Mouse (Mus musculus): ENCODE measurements at regions not wholly inside any gene's neighbourhood (a gene's known extent, or its start where the extent isn't known, plus 50 kb on each side); places are given as distances from the start of the nearest gene placed in this dataset.

DNA sequence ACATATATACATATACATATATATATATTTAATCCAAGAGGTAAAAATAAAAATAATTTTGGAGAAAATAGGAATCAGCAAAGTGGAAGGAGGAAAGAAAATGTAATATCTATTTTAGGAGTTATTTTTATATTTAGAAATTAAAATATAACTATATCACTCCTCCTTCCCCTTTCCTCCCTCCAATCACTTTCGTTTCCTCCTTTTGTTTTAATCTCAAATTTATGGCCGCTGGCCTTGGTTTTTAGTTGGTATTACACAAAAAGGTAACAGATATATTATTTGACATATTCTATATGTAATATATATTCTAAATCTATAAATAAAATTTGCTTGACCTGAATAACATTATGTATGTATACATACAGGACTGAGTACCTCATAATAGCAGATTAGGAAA, 93.1 kb upstream of the Vegfc start:
- Histone ChIP-seq H3K27ac (no peak overlapping the region), H3K9ac (replicated peaks) (no peak overlapping the region), H3K4me3 (ENCODE audit: insufficient read depth in 1 of 2, low read depth in 2 of 2, low read length in 2 of 2) (no peak overlapping the region), H3K27me3 (ENCODE audit: control insufficient read depth, insufficient read depth, low read length) (no peaks in the 10 kb centered on the region), H3K36me3 (replicated peaks; ENCODE audit: control insufficient read depth, insufficient read depth, low read depth) (no peaks in the 10 kb centered on the region), H3K9me3 (ENCODE audit: control insufficient read depth, low read length) (no peaks in the 10 kb centered on the region), H3K4me2 (ENCODE audit: low read depth) (no peak overlapping the region), H3K4me1 (replicated peaks; ENCODE audit: control insufficient read depth in 2 of 2, insufficient read depth in 2 of 2, low read length in 1 of 2) (no peaks in the 10 kb centered on the region)
- 53% methylated on average over 2 of the region's 2 CpGs for WGBS (ENCODE audit: insufficient replicate concordance)
- TF ChIP-seq EP300 (IDR thresholded peaks at IDR 0.05; ENCODE audit: low read depth): no peak
- no peak for TF ChIP-seq CTCF (IDR thresholded peaks at IDR 0.05; ENCODE audit: low read depth)
- DNase-seq (ENCODE audit: low read depth in 3 of 3, low spot score in 3 of 3) (no peak), ATAC-seq (ENCODE audit: insufficient read depth) (no peak)

DNA sequence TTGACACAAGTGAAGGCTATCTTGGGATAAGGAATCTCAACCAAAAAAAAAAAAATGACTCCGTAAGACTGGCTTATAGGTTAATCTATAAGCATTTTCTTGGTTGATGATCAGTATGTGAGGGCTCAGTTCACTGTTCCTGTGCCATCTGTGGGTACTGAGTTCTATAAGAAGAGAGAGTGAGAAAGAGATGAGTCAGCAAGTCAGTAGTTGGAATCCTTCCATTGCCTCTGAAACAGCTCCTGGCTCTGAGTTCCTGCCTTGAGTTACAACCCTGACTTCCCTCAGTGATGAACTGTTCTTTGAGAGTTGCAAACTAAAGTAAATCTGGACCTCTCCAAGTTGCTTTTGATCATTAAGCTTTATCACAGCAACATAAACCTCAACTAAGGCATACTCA, 91.7 kb upstream of the Vegfc start:
- H3K27me3 ChIP-seq (ENCODE audit: control insufficient read depth, insufficient read depth, low read length): no peaks in the 10 kb centered on the region
- no peak overlapping the region for H3K9ac ChIP-seq (replicated peaks)
- 41% methylated on average over 1 of the region's 1 CpGs for WGBS (ENCODE audit: insufficient replicate concordance)
- H3K9me3 ChIP-seq (ENCODE audit: control insufficient read depth, low read length): no peaks in the 10 kb centered on the region
- no peak for ATAC-seq (ENCODE audit: insufficient read depth)
- no peak overlapping the region for H3K27ac ChIP-seq
- DNase-seq (ENCODE audit: low read depth in 3 of 3, low spot score in 3 of 3): no peak
- no peaks in the 10 kb centered on the region for H3K36me3 ChIP-seq (replicated peaks; ENCODE audit: control insufficient read depth, insufficient read depth, low read depth)
- no peak overlapping the region for H3K4me2 ChIP-seq (ENCODE audit: low read depth)
- no peak for TF ChIP-seq CTCF (IDR thresholded peaks at IDR 0.05; ENCODE audit: low read depth)
- no peak for TF ChIP-seq EP300 (IDR thresholded peaks at IDR 0.05; ENCODE audit: low read depth)
- no peaks in the 10 kb centered on the region for H3K4me1 ChIP-seq (replicated peaks; ENCODE audit: control insufficient read depth in 2 of 2, insufficient read depth in 2 of 2, low read length in 1 of 2)
- H3K4me3 ChIP-seq (ENCODE audit: insufficient read depth in 1 of 2, low read depth in 2 of 2, low read length in 2 of 2): no peak overlapping the region

DNA sequence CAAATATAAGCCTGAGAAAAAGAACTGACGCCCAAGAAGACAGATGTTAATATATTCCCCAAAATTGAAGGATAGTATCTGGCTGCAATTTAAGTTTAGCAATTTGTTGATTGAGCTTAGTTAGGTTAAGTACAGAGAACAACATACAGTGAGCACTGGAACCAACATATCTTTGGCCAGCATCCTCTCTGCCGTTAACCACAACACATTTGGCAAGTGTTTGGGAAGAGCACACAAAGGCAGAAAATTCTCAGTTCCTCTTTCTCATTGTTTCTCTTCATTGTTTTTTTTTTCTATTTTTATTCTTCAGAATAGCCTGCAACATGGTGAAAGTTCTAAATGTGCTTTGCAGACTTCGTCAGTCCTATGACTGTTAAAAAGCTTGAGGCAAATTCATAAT, 83.2 kb upstream of the Vegfc start:
- no peak overlapping the region for H3K4me2 ChIP-seq (ENCODE audit: low read depth)
- WGBS (ENCODE audit: insufficient replicate concordance): 34% methylated on average over 3 of the region's 3 CpGs

DNA sequence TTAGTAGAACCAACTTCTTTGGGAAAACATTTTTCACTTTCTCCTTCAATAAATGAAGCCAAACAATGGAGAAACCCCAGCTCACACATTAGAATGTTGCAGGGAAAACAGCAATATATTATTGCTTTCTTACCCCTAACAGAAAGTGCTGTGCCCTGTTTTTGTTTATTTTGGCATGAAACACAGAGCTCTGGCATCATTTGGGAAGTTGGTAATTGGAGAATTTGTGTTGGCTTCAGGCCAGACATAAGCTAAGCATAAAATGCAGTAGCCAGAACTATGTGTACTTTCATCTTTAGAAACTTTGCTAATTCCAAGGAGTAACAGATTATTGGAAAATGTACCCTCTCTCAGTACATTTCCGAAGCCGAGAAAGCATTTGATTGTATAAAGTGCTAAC, 79.9 kb upstream of the Vegfc start:
- no peak overlapping the region for H3K4me2 ChIP-seq (ENCODE audit: low read depth)
- TF ChIP-seq CTCF (IDR thresholded peaks at IDR 0.05; ENCODE audit: low read depth) (no peak), EP300 (IDR thresholded peaks at IDR 0.05; ENCODE audit: low read depth) (no peak)
- ATAC-seq (ENCODE audit: insufficient read depth) (no peak), DNase-seq (ENCODE audit: low read depth in 3 of 3, low spot score in 3 of 3) (no peak)
- H3K36me3 ChIP-seq (replicated peaks; ENCODE audit: control insufficient read depth, insufficient read depth, low read depth): no peaks in the 10 kb centered on the region
- H3K27ac ChIP-seq: no peak overlapping the region
- H3K4me3 ChIP-seq (ENCODE audit: insufficient read depth in 1 of 2, low read depth in 2 of 2, low read length in 2 of 2): no peak overlapping the region
- H3K27me3 ChIP-seq (ENCODE audit: control insufficient read depth, insufficient read depth, low read length): no peaks in the 10 kb centered on the region
- 68% methylated on average over 2 of the region's 2 CpGs for WGBS (ENCODE audit: insufficient replicate concordance)
- no peak overlapping the region for H3K9ac ChIP-seq (replicated peaks)
- no peaks in the 10 kb centered on the region for H3K9me3 ChIP-seq (ENCODE audit: control insufficient read depth, low read length)
- H3K4me1 ChIP-seq (replicated peaks; ENCODE audit: control insufficient read depth in 2 of 2, insufficient read depth in 2 of 2, low read length in 1 of 2): no peaks in the 10 kb centered on the region

More for the DNA sequence above, 83.2 kb upstream of the Vegfc start:
- no peak overlapping the region for H3K27ac ChIP-seq
- no peaks in the 10 kb centered on the region for H3K36me3 ChIP-seq (replicated peaks; ENCODE audit: control insufficient read depth, insufficient read depth, low read depth)
- H3K4me3 ChIP-seq (ENCODE audit: insufficient read depth in 1 of 2, low read depth in 2 of 2, low read length in 2 of 2): no peak overlapping the region
- DNase-seq (ENCODE audit: low read depth in 3 of 3, low spot score in 3 of 3) (no peak), ATAC-seq (ENCODE audit: insufficient read depth) (no peak)
- TF ChIP-seq CTCF (IDR thresholded peaks at IDR 0.05; ENCODE audit: low read depth) (no peak), EP300 (IDR thresholded peaks at IDR 0.05; ENCODE audit: low read depth) (no peak)
- H3K27me3 ChIP-seq (ENCODE audit: control insufficient read depth, insufficient read depth, low read length): no peaks in the 10 kb centered on the region
- H3K4me1 ChIP-seq (replicated peaks; ENCODE audit: control insufficient read depth in 2 of 2, insufficient read depth in 2 of 2, low read length in 1 of 2): no peaks in the 10 kb centered on the region
- no peak overlapping the region for H3K9ac ChIP-seq (replicated peaks)
- H3K9me3 ChIP-seq (ENCODE audit: control insufficient read depth, low read length): no peaks in the 10 kb centered on the region

DNA sequence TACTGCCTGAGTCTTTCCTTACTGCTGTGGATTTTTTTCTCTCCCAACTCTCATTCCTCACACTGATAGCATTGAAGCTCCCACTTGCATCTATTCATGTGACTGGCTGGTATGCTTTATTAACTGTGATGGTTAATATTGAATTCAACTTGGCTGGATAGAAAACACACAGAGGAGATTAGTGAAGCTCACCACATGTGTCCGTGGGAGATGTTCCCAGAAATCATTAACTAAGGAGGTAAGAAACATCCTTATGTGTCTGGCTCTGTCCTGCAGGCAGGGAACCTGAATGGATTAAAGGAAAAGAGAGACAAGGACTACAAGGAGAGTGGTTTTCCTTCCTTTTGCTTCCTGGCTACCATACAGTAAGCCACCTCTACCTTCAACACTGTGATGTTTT, 74.5 kb upstream of the Vegfc start:
- H3K4me1 ChIP-seq (replicated peaks; ENCODE audit: control insufficient read depth in 2 of 2, insufficient read depth in 2 of 2, low read length in 1 of 2): no peaks in the 10 kb centered on the region
- no peak for ATAC-seq (ENCODE audit: insufficient read depth)
- TF ChIP-seq EP300 (IDR thresholded peaks at IDR 0.05; ENCODE audit: low read depth): no peak
- no peak for TF ChIP-seq CTCF (IDR thresholded peaks at IDR 0.05; ENCODE audit: low read depth)
- no peak overlapping the region for H3K9ac ChIP-seq (replicated peaks)
- no peaks in the 10 kb centered on the region for H3K36me3 ChIP-seq (replicated peaks; ENCODE audit: control insufficient read depth, insufficient read depth, low read depth)
- H3K9me3 ChIP-seq (ENCODE audit: control insufficient read depth, low read length): no peaks in the 10 kb centered on the region
- no peak overlapping the region for H3K4me3 ChIP-seq (ENCODE audit: insufficient read depth in 1 of 2, low read depth in 2 of 2, low read length in 2 of 2)
- H3K27me3 ChIP-seq (ENCODE audit: control insufficient read depth, insufficient read depth, low read length): no peaks in the 10 kb centered on the region
- 54% methylated on average over 1 of the region's 1 CpGs for WGBS (ENCODE audit: insufficient replicate concordance)
- H3K4me2 ChIP-seq (ENCODE audit: low read depth): no peak overlapping the region
- H3K27ac ChIP-seq: no peak overlapping the region
- DNase-seq (ENCODE audit: low read depth in 3 of 3, low spot score in 3 of 3): no peak
